Mouse (Mus musculus): ENCODE data around the gene Catsper1. TPM values are rescaled to one million over a fixed set of nuclear protein-coding genes. Genes with fewer than 3 reads are reported as not detected.
"Not testable (repeated sequence)": the region's sequence is repeated elsewhere in the genome, so short reads cannot be mapped to it uniquely, and the experiment has no call there.

Catsper1 gene
- total RNA-seq (2021), result not detected in 2 replicates
- long read RNA-seq, experiment 1, result 0 reads
- long read RNA-seq, experiment 2, result 0 reads

- no peak for DNase-seq
Observed at GRCm38 (mm10) chr19:5335441-5335840, at the start of gene Catsper1. Gene Catsper1 (plus strand): TSS chr19:5335741.

- peak; percentile 99 for DNase-seq
Observed at GRCm38 (mm10) chr19:5294972-5295735, 40.4 kb upstream of the Catsper1 start, which contains the start of gene Sf3b2. Gene Sf3b2 (minus strand): TSS chr19:5295455.

- DNase-seq, result no peak
Observed at GRCm38 (mm10) chr19:5295736-5296075, 39.8 kb upstream of the Catsper1 start.

GRCm38 (mm10) chr19:5296630-5297029 is 38.9 kb upstream of the Catsper1 start:
- DNase-seq, result no peak

GRCm38 (mm10) chr19:5297903-5298800 is 37.4 kb upstream of the Catsper1 start, which contains the start of gene Gal3st3:
Gene Gal3st3 (plus strand): TSS chr19:5298331.
- DNase-seq, result no peak

GRCm38 (mm10) chr19:5300588-5300987 is 35.0 kb upstream of the Catsper1 start:
- DNase-seq, result no peak

GRCm38 (mm10) chr19:5302455-5302854 is 33.1 kb upstream of the Catsper1 start:
- peak; percentile 74 for DNase-seq

- no peak for DNase-seq
Observed at GRCm38 (mm10) chr19:5306279-5306678, 29.3 kb upstream of the Catsper1 start.

- peak; percentile 29 for DNase-seq
Observed at GRCm38 (mm10) chr19:5306968-5307734, 28.4 kb upstream of the Catsper1 start.

GRCm38 (mm10) chr19:5309025-5309424 is 26.5 kb upstream of the Catsper1 start:
- no peak for DNase-seq

GRCm38 (mm10) chr19:5313189-5313588 is 22.4 kb upstream of the Catsper1 start:
- DNase-seq, result no peak

GRCm38 (mm10) chr19:5323801-5324200 is 11.7 kb upstream of the Catsper1 start:
- peak; percentile 31 for DNase-seq

- no peak for DNase-seq
Observed at GRCm38 (mm10) chr19:5327970-5328369, 7.6 kb upstream of the Catsper1 start.

GRCm38 (mm10) chr19:5334741-5335140 is 800 bp upstream of the Catsper1 start:
- DNase-seq, result no peak

- peak; percentile 85 for DNase-seq
Observed at GRCm38 (mm10) chr19:5337975-5338374, 2.4 kb downstream of the Catsper1 start.

- DNase-seq, result no peak
Observed at GRCm38 (mm10) chr19:5341360-5341759, 5.8 kb downstream of the Catsper1 start.

GRCm38 (mm10) chr19:5345297-5346131 is 10.0 kb downstream of the Catsper1 start:
- DNase-seq, result no peak

- DNase-seq, result no peak
Observed at GRCm38 (mm10) chr19:5348064-5348463, 12.5 kb downstream of the Catsper1 start.

GRCm38 (mm10) chr19:5348526-5349501 is 13.3 kb downstream of the Catsper1 start:
- DNase-seq, result peak; percentile 31

- DNase-seq, result not testable (repeated sequence)
Observed at GRCm38 (mm10) chr19:5349502-5349873, 13.9 kb downstream of the Catsper1 start, which contains the start of gene Cst6. Gene Cst6 (minus strand): TSS chr19:5349574.

Data from adrenal gland, postnatal 14 days (tissue).